Mouse (Mus musculus): ENCODE measurements around the gene Degs2. TPM values are rescaled to one million over a fixed set of nuclear protein-coding genes. Genes with fewer than 3 reads are reported as not detected.
A peak's percentile ranks its signal among the peaks of the same experiment; 100 is the strongest.
"Not testable (repeated sequence)": the region's sequence is repeated elsewhere in the genome, so short reads cannot be mapped to it uniquely, and the experiment has no call there.

The Degs2 gene
- polyA plus RNA-seq, 1 experiment = 24.2 TPM

- TF ChIP-seq CTCF (conservative IDR thresholded peaks at IDR 0.05; ENCODE audit: insufficient read depth, insufficient read length, low read depth, low read length) = 0 out of 2 replicates have a peak, but pooled peaks have one; percentile 12
- H3K4me3 ChIP-seq (ENCODE audit: insufficient read depth, low read depth, low read length); H3K36me3 ChIP-seq (ENCODE audit: control insufficient read depth, insufficient read depth, low read length); H3K27me3 ChIP-seq (replicated peaks; ENCODE audit: control insufficient read depth, insufficient read depth, low read length); DNase-seq; H3K27ac ChIP-seq (ENCODE audit: insufficient read depth, low read depth, low read length): not testable (repeated sequence)
- 93% methylated on average over 14 of the region's 14 CpGs for WGBS
- H3K4me1 ChIP-seq (ENCODE audit: control insufficient read depth, insufficient read depth, low read length) = peaks cover 22% of the 10 kb centered on the region; the same call in 1 of the 2 replicates
Measured at GRCm38 (mm10) chr12:108713972-108714371, 11.9 kb upstream of the Degs2 start.

GRCm38 (mm10) chr12:108712481-108712880 lies 10.4 kb upstream of the Degs2 start:
- no peak for DNase-seq
- 78% methylated on average over 4 of the region's 4 CpGs for WGBS
- Histone ChIP-seq H3K4me3 (ENCODE audit: insufficient read depth, low read depth, low read length) (no peak overlapping the region), H3K36me3 (ENCODE audit: control insufficient read depth, insufficient read depth, low read length) (no peaks in the 10 kb centered on the region), H3K4me1 (ENCODE audit: control insufficient read depth, insufficient read depth, low read length) (peaks cover 22% of the 10 kb centered on the region; the same call in 1 of the 2 replicates), H3K27ac (ENCODE audit: insufficient read depth, low read depth, low read length) (no peak overlapping the region), H3K27me3 (replicated peaks; ENCODE audit: control insufficient read depth, insufficient read depth, low read length) (no peaks in the 10 kb centered on the region)
- TF ChIP-seq POLR2A (IDR thresholded peaks at IDR 0.05; ENCODE audit: low read depth, low read length) (no peak), CTCF (conservative IDR thresholded peaks at IDR 0.05; ENCODE audit: insufficient read depth, insufficient read length, low read depth, low read length) (no peak)

- H3K36me3 ChIP-seq (ENCODE audit: control insufficient read depth, insufficient read depth, low read length) = no peaks in the 10 kb centered on the region
- no peaks in the 10 kb centered on the region for H3K27me3 ChIP-seq (replicated peaks; ENCODE audit: control insufficient read depth, insufficient read depth, low read length)
- no peak for TF ChIP-seq POLR2A (IDR thresholded peaks at IDR 0.05; ENCODE audit: low read depth, low read length)
- no peak for TF ChIP-seq CTCF (conservative IDR thresholded peaks at IDR 0.05; ENCODE audit: insufficient read depth, insufficient read length, low read depth, low read length)
- DNase-seq = peak; percentile 95
- H3K4me3 ChIP-seq (ENCODE audit: insufficient read depth, low read depth, low read length) = peak overlapping the region; percentile 44
- H3K4me1 ChIP-seq (ENCODE audit: control insufficient read depth, insufficient read depth, low read length) = peaks cover 22% of the 10 kb centered on the region; the same call in 1 of the 2 replicates
- peak overlapping the region; percentile 99 for H3K27ac ChIP-seq (ENCODE audit: insufficient read depth, low read depth, low read length)
- WGBS = 46% methylated on average over 9 of the region's 9 CpGs
Measured at GRCm38 (mm10) chr12:108710861-108711615, 8.9 kb upstream of the Degs2 start.

GRCm38 (mm10) chr12:108709964-108710765 lies 8.1 kb upstream of the Degs2 start:
- Histone ChIP-seq H3K4me3 (ENCODE audit: insufficient read depth, low read depth, low read length) (no peak overlapping the region), H3K27me3 (replicated peaks; ENCODE audit: control insufficient read depth, insufficient read depth, low read length) (no peaks in the 10 kb centered on the region), H3K4me1 (ENCODE audit: control insufficient read depth, insufficient read depth, low read length) (peaks cover 22% of the 10 kb centered on the region; the same call in 1 of the 2 replicates), H3K27ac (ENCODE audit: insufficient read depth, low read depth, low read length) (peak overlapping the region; percentile 98), H3K36me3 (ENCODE audit: control insufficient read depth, insufficient read depth, low read length) (no peaks in the 10 kb centered on the region)
- TF ChIP-seq POLR2A (IDR thresholded peaks at IDR 0.05; ENCODE audit: low read depth, low read length) = no peak
- no peak for TF ChIP-seq CTCF (conservative IDR thresholded peaks at IDR 0.05; ENCODE audit: insufficient read depth, insufficient read length, low read depth, low read length)
- peak; percentile 78 for DNase-seq
- WGBS = 61% methylated on average over 6 of the region's 6 CpGs

- TF ChIP-seq CTCF (conservative IDR thresholded peaks at IDR 0.05; ENCODE audit: insufficient read depth, insufficient read length, low read depth, low read length) = no peak
- no peak for TF ChIP-seq POLR2A (IDR thresholded peaks at IDR 0.05; ENCODE audit: low read depth, low read length)
- Histone ChIP-seq H3K4me3 (ENCODE audit: insufficient read depth, low read depth, low read length) (no peak overlapping the region), H3K27ac (ENCODE audit: insufficient read depth, low read depth, low read length) (peak overlapping the region; percentile 83), H3K36me3 (ENCODE audit: control insufficient read depth, insufficient read depth, low read length) (no peaks in the 10 kb centered on the region), H3K27me3 (replicated peaks; ENCODE audit: control insufficient read depth, insufficient read depth, low read length) (no peaks in the 10 kb centered on the region), H3K4me1 (ENCODE audit: control insufficient read depth, insufficient read depth, low read length) (peaks cover 22% of the 10 kb centered on the region; the same call in 1 of the 2 replicates)
- no peak for DNase-seq
- 80% methylated on average over 6 of the region's 6 CpGs for WGBS
Measured at GRCm38 (mm10) chr12:108709386-108709785, 7.3 kb upstream of the Degs2 start.

- Histone ChIP-seq H3K36me3 (ENCODE audit: control insufficient read depth, insufficient read depth, low read length) (no peaks in the 10 kb centered on the region), H3K4me3 (ENCODE audit: insufficient read depth, low read depth, low read length) (no peak overlapping the region), H3K27me3 (replicated peaks; ENCODE audit: control insufficient read depth, insufficient read depth, low read length) (no peaks in the 10 kb centered on the region), H3K4me1 (ENCODE audit: control insufficient read depth, insufficient read depth, low read length) (peaks cover 18% of the 10 kb centered on the region; the same call in 1 of the 2 replicates), H3K27ac (ENCODE audit: insufficient read depth, low read depth, low read length) (no peak overlapping the region)
- 54% methylated on average over 7 of the region's 7 CpGs for WGBS
- no peak for DNase-seq
- TF ChIP-seq CTCF (conservative IDR thresholded peaks at IDR 0.05; ENCODE audit: insufficient read depth, insufficient read length, low read depth, low read length) (peak; percentile 28; the same call in 1 of the 2 replicates), POLR2A (IDR thresholded peaks at IDR 0.05; ENCODE audit: low read depth, low read length) (no peak)
Measured at GRCm38 (mm10) chr12:108706129-108706528, 4.0 kb upstream of the Degs2 start.

GRCm38 (mm10) chr12:108705486-108705885 lies 3.4 kb upstream of the Degs2 start:
- Histone ChIP-seq H3K27ac (ENCODE audit: insufficient read depth, low read depth, low read length) (no peak overlapping the region), H3K4me1 (ENCODE audit: control insufficient read depth, insufficient read depth, low read length) (peaks cover 16% of the 10 kb centered on the region; the same call in 1 of the 2 replicates), H3K36me3 (ENCODE audit: control insufficient read depth, insufficient read depth, low read length) (no peaks in the 10 kb centered on the region), H3K4me3 (ENCODE audit: insufficient read depth, low read depth, low read length) (no peak overlapping the region), H3K27me3 (replicated peaks; ENCODE audit: control insufficient read depth, insufficient read depth, low read length) (no peaks in the 10 kb centered on the region)
- TF ChIP-seq CTCF (conservative IDR thresholded peaks at IDR 0.05; ENCODE audit: insufficient read depth, insufficient read length, low read depth, low read length) (no peak), POLR2A (IDR thresholded peaks at IDR 0.05; ENCODE audit: low read depth, low read length) (no peak)
- WGBS = 88% methylated on average over 6 of the region's 6 CpGs
- DNase-seq = no peak
